Mouse (Mus musculus) central nervous system, embryonic 14 days (tissue): Measurements from ENCODE around the gene Pik3ca. TPM values are rescaled to one million over a fixed set of nuclear protein-coding genes. Genes with fewer than 3 reads are reported as not detected.

Source experiments
- polyA plus RNA-seq: library from polyadenylated mRNA; depleted of rRNA; stranded (reverse); fragments of >200 nt; gene quantifications from 2 replicates; pipeline ENCODE4 v1.2.3, GENCODE M21; 2012; rRNA removed

Gene Pik3ca
- 22.6 and 27.3 TPM in 2 replicates for polyA plus RNA-seq

DNA sequence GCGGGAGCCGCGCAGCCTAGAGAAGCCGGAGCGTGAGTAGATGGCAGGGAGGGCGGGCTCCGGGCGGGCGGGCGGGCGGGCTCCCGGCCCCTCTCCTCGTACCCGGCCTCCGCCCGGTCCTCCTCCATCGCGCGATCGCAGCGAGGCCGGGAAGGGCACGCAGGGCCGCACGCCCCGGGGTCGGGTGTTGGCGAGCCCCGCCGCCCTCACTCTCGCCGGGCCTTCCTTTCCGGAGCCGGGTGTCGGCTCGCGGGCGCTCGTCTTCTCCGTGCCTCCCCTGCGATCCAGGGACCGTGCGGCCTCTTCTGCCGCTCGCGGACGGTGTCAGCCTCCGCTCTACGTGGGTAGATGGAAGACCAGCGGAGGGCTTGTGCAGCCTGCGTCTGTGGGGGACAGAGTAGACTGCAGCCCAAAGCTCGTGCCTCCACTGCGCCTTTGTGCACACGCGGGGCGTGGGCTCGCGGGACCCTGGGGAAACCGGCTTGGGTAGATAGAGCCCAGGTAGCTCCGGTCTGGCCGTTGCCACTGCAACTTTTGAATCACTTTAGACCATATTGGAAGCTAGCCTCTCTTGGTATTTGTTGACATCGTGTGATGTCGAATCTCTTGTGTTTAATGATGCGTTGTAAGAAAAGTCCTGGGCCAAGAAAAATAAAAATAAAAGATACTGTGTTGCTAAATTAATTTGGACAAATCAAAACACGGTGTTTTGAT lies at the start of gene Pik3ca:
Pik3ca (plus strand) TSS at position 211 of the 714 bp plus-strand sequence.

GRCm38 (mm10) chr3:32365546-32366245 lies 31.8 kb upstream of the Pik3ca start, which contains the start of gene Zmat3:
TSS of gene Zmat3 (minus strand) at chr3:32366014.

GRCm38 (mm10) chr3:32492097-32493090 lies 94.9 kb downstream of the Pik3ca start, which contains the start of gene Kcnmb3:
TSS of gene Kcnmb3 (minus strand) at chr3:32492231.

DNA sequence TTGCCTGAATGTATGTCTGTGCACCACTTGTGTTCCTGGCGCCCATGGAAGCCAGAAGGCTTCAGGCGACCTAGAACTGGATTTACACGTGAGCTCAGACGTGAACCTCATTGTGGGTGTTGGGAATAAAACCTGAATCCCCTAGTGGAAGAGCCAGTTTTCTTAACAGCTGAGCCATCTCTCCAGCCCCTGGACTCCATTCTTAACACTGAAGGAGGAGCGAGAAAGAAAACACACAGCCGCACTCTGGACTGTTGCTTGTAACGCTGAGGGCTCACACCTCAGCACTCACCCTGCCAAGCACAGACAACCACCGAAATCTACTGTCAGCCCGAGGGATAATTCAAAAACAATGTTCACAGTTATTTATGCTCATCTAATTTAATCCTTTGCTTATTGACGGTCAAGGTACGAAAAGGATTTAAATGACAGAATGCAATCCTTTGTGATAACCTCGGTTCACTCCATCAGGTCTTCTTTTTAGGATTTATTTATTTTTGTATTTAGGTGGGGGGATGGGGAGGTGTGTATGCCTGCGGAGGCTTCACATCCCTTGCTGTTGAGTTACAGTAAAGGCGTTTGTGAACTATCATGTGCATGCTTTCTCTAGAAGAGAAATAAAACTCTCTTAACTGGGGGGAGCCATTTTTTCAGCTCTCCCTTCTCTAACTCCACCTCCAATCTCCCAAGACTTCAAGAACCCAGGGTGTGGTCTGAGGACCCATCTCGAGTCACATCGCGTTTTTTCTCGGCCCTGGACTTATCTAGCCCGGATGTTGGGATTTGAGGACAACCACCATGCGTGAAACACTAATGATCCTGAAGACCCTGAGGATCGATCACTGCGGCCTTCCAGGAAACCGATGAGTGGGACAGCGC lies 112.3 kb downstream of the Pik3ca start, which contains the start of gene Zfp639:
Zfp639 (plus strand) TSS at position 764 of the 879 bp plus-strand sequence.

Other genes starting within 250 kb of the Pik3ca start
- 15.3 and 16.1 TPM in 2 replicates for gene Zmat3, start 31.7 kb upstream of the Pik3ca start, polyA plus RNA-seq
- not detected in 2 replicates for gene Kcnmb3, start 94.6 kb downstream of the Pik3ca start, polyA plus RNA-seq
- gene Zfp639, start 112.6 kb downstream of the Pik3ca start, polyA plus RNA-seq = 63.2 and 64.2 TPM in 2 replicates
- gene Mfn1, start 131.8 kb downstream of the Pik3ca start, polyA plus RNA-seq = 53.0 and 55.3 TPM in 2 replicates
- gene Gnb4, start 218.9 kb downstream of the Pik3ca start, polyA plus RNA-seq = 53.8 and 66.4 TPM in 2 replicates